In genomic region chr3:60472681-60473177, GRCm38 (mm10) we compare ENCODE assay signal across 8 mouse cellular contexts. TPM values are rescaled to one million over a fixed set of nuclear protein-coding genes. Genes with fewer than 3 reads are reported as not detected.
DNase-seq lines count a peak whose midpoint lies in the region; ATAC-seq and TF ChIP-seq lines count a peak whose summit lies in the region.

Gene Mbnl1, plus strand, starts transcription at chr3:60472830.

- DNase-seq in lung, adult 18-20 months: no peak
- peak; percentile 54 for DNase-seq in c-Kit-positive CD71-positive TER-119-positive erythroid progenitor cells, embryonic 14.5 days (ENCODE audit: low spot score)
- DNase-seq in heart, adult 2 months: no peak
- DNase-seq in layer of hippocampus, postnatal 10 days (ENCODE audit: low spot score in 2 of 2): no peak
- DNase-seq in midbrain, embryonic 10.5 days (ENCODE audit: low spot score): no peak
- DNase-seq in ovary, adult 18-20 months (ENCODE audit: low spot score): no peak
- no peak for DNase-seq in cerebellum, postnatal 36 days

- H3K36me3 ChIP-seq in lung, embryonic 15.5 days: no peaks in the 10 kb centered on the region
- H3K36me3 ChIP-seq in heart, adult 2 months (ENCODE audit: control insufficient read depth, insufficient read depth, low read length): no peaks in the 10 kb centered on the region
- no peaks in the 10 kb centered on the region for H3K36me3 ChIP-seq in midbrain, embryonic 10.5 days

- no peak for TF ChIP-seq POLR2A in heart, adult 2 months (IDR thresholded peaks at IDR 0.05; ENCODE audit: insufficient read depth, low read depth, low read length)

- H3K27ac ChIP-seq in lung, embryonic 15.5 days: no peak within 1 kb of the TSS
- no peak within 1 kb of the TSS for H3K27ac ChIP-seq in heart, adult 2 months
- H3K27ac ChIP-seq in midbrain, embryonic 10.5 days (replicated peaks): no peak within 1 kb of the TSS

- WGBS in lung, embryonic 15.5 days: 39% methylated on average over 5 of the region's 5 CpGs
- 62% methylated on average over 5 of the region's 5 CpGs for WGBS in heart, adult 2 months
- WGBS in midbrain, embryonic 10.5 days: 80% methylated on average over 5 of the region's 5 CpGs

- no peaks in the 10 kb centered on the region for H3K9me3 ChIP-seq in lung, embryonic 15.5 days
- no peaks in the 10 kb centered on the region for H3K9me3 ChIP-seq in midbrain, embryonic 10.5 days (replicated peaks)

- H3K27me3 ChIP-seq in lung, embryonic 15.5 days: no peaks in the 10 kb centered on the region
- no peaks in the 10 kb centered on the region for H3K27me3 ChIP-seq in heart, adult 2 months (ENCODE audit: control insufficient read depth, insufficient read depth, low read length)
- H3K27me3 ChIP-seq in midbrain, embryonic 10.5 days (ENCODE audit: low read depth, poor library complexity, severe bottlenecking): no peaks in the 10 kb centered on the region

- H3K4me2 ChIP-seq in lung, embryonic 15.5 days: no peak within 1 kb of the TSS

- H3K4me3 ChIP-seq in lung, embryonic 15.5 days: no peak within 1 kb of the TSS
- H3K4me3 ChIP-seq in heart, adult 2 months: no peak within 1 kb of the TSS
- H3K4me3 ChIP-seq in midbrain, embryonic 10.5 days: no peak within 1 kb of the TSS

- H3K9ac ChIP-seq in lung, embryonic 15.5 days: no peak within 1 kb of the TSS
- no peak within 1 kb of the TSS for H3K9ac ChIP-seq in heart, adult 2 months (ENCODE audit: low read depth, low read length)

- TF ChIP-seq EP300 in heart, adult 2 months (IDR thresholded peaks at IDR 0.05; ENCODE audit: insufficient read depth, low read depth, low read length): no peak

- no peaks in the 10 kb centered on the region for H3K79me2 ChIP-seq in heart, adult 2 months (replicated peaks; ENCODE audit: control insufficient read depth, insufficient read depth, low read length)

- H3K4me1 ChIP-seq in lung, embryonic 15.5 days: no peaks in the 10 kb centered on the region
- H3K4me1 ChIP-seq in heart, adult 2 months (ENCODE audit: control insufficient read depth, insufficient read depth, low read length): no peaks in the 10 kb centered on the region; the same call in 1 of the 2 replicates
- H3K4me1 ChIP-seq in midbrain, embryonic 10.5 days: no peaks in the 10 kb centered on the region

- intact Hi-C loops in heart, adult 2 months (cut with DNase I): no loop called here

- ATAC-seq in lung, embryonic 15.5 days (ENCODE audit: borderline replicate concordance, extremely low read depth, low FRiP score, low TSS enrichment): no peak

- no peak for TF ChIP-seq CTCF in heart, adult 2 months (IDR thresholded peaks at IDR 0.05)

RNA-seq across cellular contexts. Expression of gene Mbnl1, which starts in this region (rescaled TPM):
- 168 and 169 TPM in 2 replicates for polyA plus RNA-seq in lung, embryonic 15.5 days (2015; fragmentation: Nextera tagmentation; extraction: Ambion mirVana)
- total RNA-seq in heart, adult 2 months (2021): 100 to 1,000 TPM; 215 to 237 TPM
- 55.8 and 79.7 TPM in 2 replicates for polyA plus RNA-seq in heart, adult 2 months (2012; rRNA removed)
- total RNA-seq in layer of hippocampus, postnatal 10 days (2021): 100 to 1,000 TPM in 1 of 2 experiments, 10 to 100 TPM in 1; 81.9 to 108 TPM
- polyA plus RNA-seq in midbrain, embryonic 10.5 days (2016; fragmentation: Nextera tagmentation; extraction: Ambion mirVana): 34.5 and 36.0 TPM in 2 replicates
